Mouse (Mus musculus): ENCODE measurements at regions not wholly inside any gene's neighbourhood (a gene's known extent, or its start where the extent isn't known, plus 50 kb on each side); places are given as distances from the start of the nearest gene placed in this dataset.

DNA sequence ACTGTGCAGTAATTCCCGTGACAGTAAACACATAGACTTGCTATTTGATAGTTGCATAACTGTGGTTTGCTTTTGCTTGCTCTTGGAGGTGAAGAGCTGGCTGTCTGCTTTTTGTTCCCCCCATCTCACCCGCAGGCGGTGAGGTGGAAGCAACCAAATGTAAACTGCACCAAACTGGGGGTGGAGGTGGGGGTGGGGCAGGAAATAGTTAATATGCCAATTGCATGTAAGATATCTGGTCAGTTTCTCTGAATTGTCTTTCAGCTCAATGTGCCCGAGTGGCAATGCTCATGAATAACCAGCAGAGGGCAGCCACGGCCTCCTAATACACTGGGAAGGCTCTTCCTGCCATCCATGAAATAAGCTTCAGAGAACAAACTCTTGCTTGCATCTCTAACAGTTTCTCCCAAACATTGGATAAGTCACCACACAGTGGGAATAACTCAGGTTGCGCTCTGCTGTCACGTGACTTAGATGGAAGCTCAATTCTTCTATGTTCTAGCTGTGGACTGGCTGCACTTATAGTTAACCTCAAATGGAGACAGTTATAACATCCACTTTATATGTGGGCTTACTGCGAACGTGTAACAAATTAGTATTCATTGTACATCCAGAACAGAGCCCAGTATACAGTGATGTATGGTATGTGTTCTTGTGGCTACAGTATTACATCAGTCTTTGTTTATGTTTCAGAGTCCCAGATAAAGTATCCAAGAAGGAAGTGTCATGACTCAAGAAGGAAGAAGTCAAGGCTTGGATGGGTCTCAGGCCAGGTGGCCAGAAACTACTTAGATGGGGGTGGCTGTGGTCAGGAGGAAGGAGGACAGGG is 62.0 kb upstream of the Egflam start:
- WGBS, result 20% methylated on average over 9 of the region's 9 CpGs
- Histone ChIP-seq H3K4me1 (ENCODE audit: control insufficient read depth, insufficient read depth, low read length) (no peaks in the 10 kb centered on the region), H3K4me3 (replicated peaks; ENCODE audit: control insufficient read depth, low read depth, low read length) (no peak overlapping the region), H3K27ac (ENCODE audit: control insufficient read depth, insufficient read depth, low read depth, low read length, poor library complexity) (no peak overlapping the region)
- TF ChIP-seq POLR2A (IDR thresholded peaks at IDR 0.05; ENCODE audit: borderline replicate concordance, control insufficient read depth, low read depth, low read length) (no peak), CTCF (IDR thresholded peaks at IDR 0.05; ENCODE audit: control insufficient read depth, insufficient read depth, low read length) (peak; percentile 57; the same call in 1 of the 2 replicates)

DNA sequence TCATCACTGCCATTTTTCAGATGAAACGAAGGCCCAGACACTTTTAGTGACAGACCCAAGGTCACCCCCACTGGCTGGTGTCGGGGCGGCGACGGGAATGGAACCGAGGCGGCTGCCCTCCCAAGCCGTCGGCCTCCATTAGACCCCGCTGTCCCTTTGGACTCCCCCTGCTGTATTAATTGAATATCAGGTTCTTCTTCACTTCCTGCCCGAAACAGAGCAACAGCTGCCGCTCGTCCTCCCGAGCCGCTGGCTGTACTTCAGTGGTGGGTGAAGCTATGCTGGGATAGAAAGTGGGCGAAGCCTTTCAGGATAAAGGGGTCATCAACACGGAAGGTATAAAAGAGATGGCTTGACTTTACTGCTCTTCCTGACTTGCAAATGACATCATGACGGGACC is 64.4 kb upstream of the Egflam start:
- no peak for TF ChIP-seq POLR2A (IDR thresholded peaks at IDR 0.05; ENCODE audit: borderline replicate concordance, control insufficient read depth, low read depth, low read length)
- no peak for TF ChIP-seq CTCF (IDR thresholded peaks at IDR 0.05; ENCODE audit: control insufficient read depth, insufficient read depth, low read length)
- no peaks in the 10 kb centered on the region for H3K4me1 ChIP-seq (ENCODE audit: control insufficient read depth, insufficient read depth, low read length)
- H3K4me3 ChIP-seq (replicated peaks; ENCODE audit: control insufficient read depth, low read depth, low read length), result no peak overlapping the region
- no peak overlapping the region for H3K27ac ChIP-seq (ENCODE audit: control insufficient read depth, insufficient read depth, low read depth, low read length, poor library complexity)
- WGBS, result 83% methylated on average over 18 of the region's 18 CpGs

GRCm38 (mm10) chr15:7463444-7464350 is 65.5 kb upstream of the Egflam start:
- 55% methylated on average over 15 of the region's 15 CpGs for WGBS
- no peak overlapping the region for H3K27ac ChIP-seq (ENCODE audit: control insufficient read depth, insufficient read depth, low read depth, low read length, poor library complexity)
- TF ChIP-seq POLR2A (IDR thresholded peaks at IDR 0.05; ENCODE audit: borderline replicate concordance, control insufficient read depth, low read depth, low read length), result no peak
- no peak for TF ChIP-seq CTCF (IDR thresholded peaks at IDR 0.05; ENCODE audit: control insufficient read depth, insufficient read depth, low read length)
- no peaks in the 10 kb centered on the region for H3K4me1 ChIP-seq (ENCODE audit: control insufficient read depth, insufficient read depth, low read length)
- H3K4me3 ChIP-seq (replicated peaks; ENCODE audit: control insufficient read depth, low read depth, low read length), result no peak overlapping the region

- no peak overlapping the region for H3K4me3 ChIP-seq (replicated peaks; ENCODE audit: control insufficient read depth, low read depth, low read length)
- H3K4me1 ChIP-seq (ENCODE audit: control insufficient read depth, insufficient read depth, low read length), result no peaks in the 10 kb centered on the region
- TF ChIP-seq POLR2A (IDR thresholded peaks at IDR 0.05; ENCODE audit: borderline replicate concordance, control insufficient read depth, low read depth, low read length) (no peak), CTCF (IDR thresholded peaks at IDR 0.05; ENCODE audit: control insufficient read depth, insufficient read depth, low read length) (no peak)
- 23% methylated on average over 11 of the region's 11 CpGs for WGBS
- H3K27ac ChIP-seq (ENCODE audit: control insufficient read depth, insufficient read depth, low read depth, low read length, poor library complexity), result no peak overlapping the region
Measured at GRCm38 (mm10) chr15:7480211-7480610, 82.0 kb upstream of the Egflam start.

DNA sequence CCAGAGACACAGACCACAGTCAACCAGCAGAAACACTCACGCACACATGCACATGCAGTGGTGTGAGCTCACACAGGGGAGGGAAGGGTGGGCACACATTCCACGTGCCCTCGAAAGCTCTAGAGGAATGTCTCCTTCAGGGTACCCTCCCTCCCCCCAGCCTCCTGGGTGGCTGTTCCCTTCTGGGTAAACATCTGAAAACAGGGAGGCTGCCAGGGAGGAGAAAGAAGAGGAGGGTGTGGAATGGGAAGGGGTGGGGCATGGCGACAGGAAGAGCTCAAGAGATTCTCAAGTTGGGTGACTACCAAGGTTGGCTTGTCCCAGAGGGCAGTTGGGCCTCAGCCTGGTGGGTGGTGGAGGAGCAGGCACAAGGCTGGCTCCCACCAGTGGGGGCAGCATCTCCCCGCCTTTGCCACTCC is 82.6 kb upstream of the Egflam start:
- Histone ChIP-seq H3K27ac (ENCODE audit: control insufficient read depth, insufficient read depth, low read depth, low read length, poor library complexity) (no peak overlapping the region), H3K4me3 (replicated peaks; ENCODE audit: control insufficient read depth, low read depth, low read length) (no peak overlapping the region), H3K4me1 (ENCODE audit: control insufficient read depth, insufficient read depth, low read length) (no peaks in the 10 kb centered on the region)
- TF ChIP-seq CTCF (IDR thresholded peaks at IDR 0.05; ENCODE audit: control insufficient read depth, insufficient read depth, low read length) (no peak), POLR2A (IDR thresholded peaks at IDR 0.05; ENCODE audit: borderline replicate concordance, control insufficient read depth, low read depth, low read length) (no peak)
- 57% methylated on average over 5 of the region's 5 CpGs for WGBS

DNA sequence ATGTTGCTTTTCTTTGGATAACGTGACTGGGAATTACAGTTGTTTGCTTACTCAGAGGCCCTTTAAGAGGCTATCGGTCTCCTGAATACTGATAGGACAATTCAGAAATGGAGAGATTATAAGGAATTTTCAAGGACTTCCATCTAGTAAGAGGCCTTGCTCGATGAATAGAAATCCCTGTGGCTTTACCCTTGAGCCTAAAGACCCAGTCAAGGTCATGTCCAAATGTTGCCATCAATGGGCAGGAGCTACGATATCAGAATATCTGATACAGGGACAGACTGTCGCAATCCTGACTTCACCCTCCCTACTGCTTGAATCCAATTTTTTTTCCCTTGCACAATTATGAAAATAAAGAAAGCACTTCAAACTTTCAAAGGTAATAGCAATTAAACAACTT is 85.5 kb upstream of the Egflam start:
- WGBS, result 70% methylated on average over 5 of the region's 5 CpGs
- H3K27ac ChIP-seq (ENCODE audit: control insufficient read depth, insufficient read depth, low read depth, low read length, poor library complexity), result no peak overlapping the region

DNA sequence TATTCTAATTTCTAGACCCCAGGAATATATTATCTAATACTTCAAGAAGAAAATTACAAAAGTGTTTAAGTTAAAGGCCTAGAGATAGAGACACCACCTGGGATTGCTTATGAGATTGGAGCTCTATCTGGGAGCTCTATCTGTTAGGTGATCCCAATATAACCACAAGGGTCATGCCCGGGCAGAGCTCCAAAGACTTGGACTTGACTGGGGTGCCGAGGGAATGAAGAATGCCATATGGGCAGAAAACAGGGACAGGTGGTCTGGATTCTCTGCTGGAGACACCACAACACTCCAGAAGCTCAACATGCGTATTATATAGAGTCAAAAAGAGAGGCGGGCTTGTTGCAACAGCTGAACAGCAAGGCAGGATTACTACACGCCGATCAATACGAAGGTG is 92.9 kb upstream of the Egflam start:
- no peaks in the 10 kb centered on the region for H3K4me1 ChIP-seq (ENCODE audit: control insufficient read depth, insufficient read depth, low read length)
- TF ChIP-seq CTCF (IDR thresholded peaks at IDR 0.05; ENCODE audit: control insufficient read depth, insufficient read depth, low read length), result no peak
- TF ChIP-seq POLR2A (IDR thresholded peaks at IDR 0.05; ENCODE audit: borderline replicate concordance, control insufficient read depth, low read depth, low read length), result no peak
- 86% methylated on average over 7 of the region's 7 CpGs for WGBS
- H3K4me3 ChIP-seq (replicated peaks; ENCODE audit: control insufficient read depth, low read depth, low read length), result no peak overlapping the region
- H3K27ac ChIP-seq (ENCODE audit: control insufficient read depth, insufficient read depth, low read depth, low read length, poor library complexity), result no peak overlapping the region

More for the DNA sequence above, 85.5 kb upstream of the Egflam start:
- H3K4me3 ChIP-seq (replicated peaks; ENCODE audit: control insufficient read depth, low read depth, low read length), result no peak overlapping the region
- H3K4me1 ChIP-seq (ENCODE audit: control insufficient read depth, insufficient read depth, low read length), result no peaks in the 10 kb centered on the region
- TF ChIP-seq CTCF (IDR thresholded peaks at IDR 0.05; ENCODE audit: control insufficient read depth, insufficient read depth, low read length) (no peak), POLR2A (IDR thresholded peaks at IDR 0.05; ENCODE audit: borderline replicate concordance, control insufficient read depth, low read depth, low read length) (no peak)

- TF ChIP-seq POLR2A (IDR thresholded peaks at IDR 0.05; ENCODE audit: borderline replicate concordance, control insufficient read depth, low read depth, low read length), result no peak
- TF ChIP-seq CTCF (IDR thresholded peaks at IDR 0.05; ENCODE audit: control insufficient read depth, insufficient read depth, low read length), result no peak
- Histone ChIP-seq H3K4me3 (replicated peaks; ENCODE audit: control insufficient read depth, low read depth, low read length) (no peak overlapping the region), H3K4me1 (ENCODE audit: control insufficient read depth, insufficient read depth, low read length) (no peaks in the 10 kb centered on the region), H3K27ac (ENCODE audit: control insufficient read depth, insufficient read depth, low read depth, low read length, poor library complexity) (no peak overlapping the region)
- WGBS, result 77% methylated on average over 10 of the region's 10 CpGs
Measured at GRCm38 (mm10) chr15:7493126-7493669, 95.0 kb upstream of the Egflam start.

All from bone marrow, adult 2 months (tissue).